Mouse (Mus musculus) midbrain, postnatal 0 days (tissue): Measurements from ENCODE around the gene Prss12. TPM values are rescaled to one million over a fixed set of nuclear protein-coding genes. Genes with fewer than 3 reads are reported as not detected.

ENCODE experiments used
- ATAC-seq: fragments of 200-750 bp; cut with Nextera tagmentation; 2 replicates; pipeline ENCODE4 v1.8.0; 2017; ENCODE audit warnings: moderate number of reproducible peaks, mild to moderate bottlenecking, moderate TSS enrichment, moderate library complexity; ENCODE audit not compliant: low FRiP score
- DNase-seq: peaks from one replicate; pipeline ENCODE4 v3.0.0-alpha.2; 2015; ENCODE audit warnings: low spot score
- H3K27ac ChIP-seq: fragments of 300-500 bp; sonication (generic); 2 replicates; pipeline ENCODE4 v1.5.1; 2014; ENCODE audit warnings: low read depth, mild to moderate bottlenecking, low read length, mixed read lengths
- H3K27me3 ChIP-seq: fragments of 300-500 bp; sonication (generic); 2 replicates; pipeline ENCODE4 v1.6.1; 2014; ENCODE audit warnings: low read length, control low read depth, mixed read lengths; ENCODE audit not compliant: insufficient read depth
- H3K36me3 ChIP-seq: fragments of 300-500 bp; sonication (generic); 2 replicates; pipeline ENCODE4 v1.6.1; 2014; ENCODE audit warnings: low read length, control low read depth, mixed read lengths; ENCODE audit not compliant: insufficient read depth
- H3K4me1 ChIP-seq: fragments of 300-500 bp; sonication (generic); 2 replicates; pipeline ENCODE4 v1.6.1; 2014; ENCODE audit warnings: mild to moderate bottlenecking, control low read depth, antibody characterized with exemption, low read length, mixed read lengths; ENCODE audit not compliant: insufficient read depth
- H3K4me2 ChIP-seq: fragments of 300-500 bp; sonication (generic); 2 replicates; pipeline ENCODE4 v1.6.1; 2014; ENCODE audit warnings: low read depth, mild to moderate bottlenecking, low read length, mixed read lengths; ENCODE audit not compliant: poor library complexity, severe bottlenecking
- H3K4me3 ChIP-seq: fragments of 300-500 bp; sonication (generic); 2 replicates; pipeline ENCODE4 v1.5.1; 2014; ENCODE audit warnings: low read depth, mild to moderate bottlenecking, low read length, moderate library complexity
- H3K9ac ChIP-seq: fragments of 300-500 bp; sonication (generic); replicated peaks from 2 replicates; pipeline ENCODE4 v1.6.1; 2014; ENCODE audit warnings: mild to moderate bottlenecking, low read length, moderate library complexity, mixed read lengths; ENCODE audit not compliant: poor library complexity, severe bottlenecking
- H3K9me3 ChIP-seq: fragments of 300-500 bp; sonication (generic); 2 replicates; pipeline ENCODE4 v1.6.1; 2016; ENCODE audit warnings: low read length, control low read depth
- CTCF ChIP-seq: IDR thresholded peaks from 2 replicates; pipeline ENCODE4 v1.5.1; 2016; ENCODE audit warnings: antibody characterized with exemption, mild to moderate bottlenecking
- WGBS: fragments of 180-500 bp; shearing (Covaris S2); extraction: QIAGEN DNeasy Blood & Tissue Kit; methylation state at CpG from one replicate; pipeline ENCODE4 v1.1.7; 2014; 5-methylcytosine and 5-hydroxymethylcytosine counted together
- polyA plus RNA-seq: library from polyadenylated mRNA; unstranded; fragments of >200 nt; fragmentation: Nextera tagmentation; extraction: Ambion mirVana; gene quantifications from 2 replicates; pipeline ENCODE4 v1.2.1, GENCODE M21; 2015
- total RNA-seq: library from RNA; depleted of rRNA; stranded (reverse); fragments of >200 nt; gene quantifications from 2 replicates; pipeline ENCODE4 v1.2.3, GENCODE M21; 2014

The Prss12 gene
- total and polyA plus RNA-seq, 2 experiments from 2014 or later = 8.2 to 13.4 TPM

DNA sequence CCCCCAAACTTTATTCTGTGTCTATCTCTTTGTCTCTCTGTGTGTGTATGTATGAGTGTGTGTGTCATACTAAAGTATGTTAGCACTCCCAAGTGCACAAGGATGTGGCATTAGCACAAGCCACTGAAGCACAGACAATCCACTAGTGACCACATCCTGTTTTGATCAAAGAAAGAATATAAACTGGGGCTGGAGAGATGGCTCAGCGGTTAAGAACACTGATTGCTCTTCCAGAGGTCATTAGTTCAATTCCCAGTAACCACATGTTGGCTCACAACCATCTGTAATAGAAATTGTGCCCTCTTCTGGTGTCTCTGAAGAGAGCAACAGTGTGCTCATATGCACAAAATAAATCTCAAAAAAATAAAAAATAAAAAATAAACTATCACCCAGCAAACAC lies 12.8 kb downstream of the Prss12 start:
- Histone ChIP-seq H3K36me3 (no peaks in the 10 kb centered on the region), H3K4me2 (no peak overlapping the region), H3K9me3 (no peaks in the 10 kb centered on the region), H3K27me3 (no peaks in the 10 kb centered on the region), H3K27ac (no peak overlapping the region), H3K9ac (no peak overlapping the region), H3K4me1 (no peaks in the 10 kb centered on the region), H3K4me3 (no peak overlapping the region)
- ATAC-seq (no peak), DNase-seq (no peak)
- WGBS = 71% methylated on average over 1 of the region's 1 CpGs
- no peak for TF ChIP-seq CTCF

DNA sequence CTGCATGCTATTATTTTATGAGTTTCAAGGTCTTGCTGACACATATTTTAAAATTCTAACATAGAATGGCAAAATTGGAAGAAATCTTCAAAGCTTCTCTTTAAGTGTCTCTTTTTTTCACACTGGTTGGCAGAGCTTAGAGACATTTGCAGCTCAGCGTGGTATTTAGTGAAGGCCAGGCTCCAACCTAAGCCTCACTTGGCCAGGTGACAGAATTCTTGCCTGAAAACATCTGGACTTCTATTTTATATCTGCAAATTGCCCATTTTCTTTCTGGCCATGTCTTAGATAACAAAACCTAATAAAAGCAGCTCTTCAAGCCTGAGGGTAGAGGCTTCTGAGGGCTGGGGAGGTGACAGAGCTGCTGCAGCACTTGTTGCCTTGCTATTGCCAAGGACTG lies 13.7 kb downstream of the Prss12 start:
- Histone ChIP-seq H3K36me3 (no peaks in the 10 kb centered on the region), H3K27ac (no peak overlapping the region), H3K27me3 (no peaks in the 10 kb centered on the region), H3K4me3 (no peak overlapping the region), H3K4me2 (no peak overlapping the region), H3K9me3 (no peaks in the 10 kb centered on the region), H3K9ac (no peak overlapping the region), H3K4me1 (no peaks in the 10 kb centered on the region)
- 58% methylated on average over 1 of the region's 1 CpGs for WGBS
- ATAC-seq = no peak
- no peak for DNase-seq
- TF ChIP-seq CTCF = no peak

DNA sequence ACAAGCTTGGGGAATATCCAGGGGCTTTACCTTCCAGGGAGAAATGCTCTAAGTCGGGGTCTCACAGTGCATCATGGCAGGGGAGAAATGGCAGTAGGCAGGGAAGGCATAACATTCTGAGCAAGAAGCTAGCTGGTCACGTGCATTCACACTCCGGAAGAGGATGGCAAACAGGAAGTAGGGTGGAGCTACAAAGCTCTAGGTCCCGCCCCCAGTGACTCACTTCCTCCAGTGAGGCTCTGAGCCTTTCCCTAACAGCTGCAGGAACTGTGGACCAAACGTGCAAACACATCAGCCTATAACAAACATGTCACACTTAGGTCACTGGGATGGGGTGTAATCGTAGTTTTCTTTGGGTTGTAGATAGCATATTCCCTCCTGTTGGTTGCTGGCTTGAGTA lies 15.6 kb downstream of the Prss12 start:
- H3K27ac ChIP-seq = no peak overlapping the region
- H3K27me3 ChIP-seq = no peaks in the 10 kb centered on the region
- DNase-seq = no peak
- no peaks in the 10 kb centered on the region for H3K4me1 ChIP-seq
- no peaks in the 10 kb centered on the region for H3K9me3 ChIP-seq
- H3K4me2 ChIP-seq = no peak overlapping the region
- ATAC-seq = no peak
- TF ChIP-seq CTCF = no peak
- no peaks in the 10 kb centered on the region for H3K36me3 ChIP-seq
- no peak overlapping the region for H3K9ac ChIP-seq
- WGBS = 91% methylated on average over 6 of the region's 6 CpGs
- no peak overlapping the region for H3K4me3 ChIP-seq

DNA sequence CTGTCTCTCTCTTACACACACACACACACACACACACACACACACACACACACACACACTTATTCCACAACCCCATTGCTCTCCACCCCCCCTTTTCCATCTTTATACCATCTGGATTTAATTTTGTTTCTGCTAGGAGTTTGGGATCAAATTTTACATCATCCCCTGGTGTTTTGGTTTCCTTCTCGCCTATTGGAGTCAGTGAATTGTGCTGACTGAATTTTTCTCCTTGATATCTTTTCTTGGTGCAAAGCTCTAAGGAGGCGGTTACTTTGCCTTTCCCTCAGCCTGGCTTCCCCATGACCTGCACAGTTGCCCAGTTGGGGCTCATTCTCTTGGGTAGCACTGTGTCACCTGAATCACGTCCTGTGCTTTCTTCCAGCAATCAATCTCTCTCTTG lies 30.1 kb downstream of the Prss12 start:
- Histone ChIP-seq H3K9ac (no peak overlapping the region), H3K36me3 (no peaks in the 10 kb centered on the region), H3K27ac (no peak overlapping the region), H3K9me3 (no peaks in the 10 kb centered on the region), H3K4me3 (no peak overlapping the region), H3K4me1 (no peaks in the 10 kb centered on the region), H3K27me3 (no peaks in the 10 kb centered on the region), H3K4me2 (no peak overlapping the region)
- whole genome bisulfite sequencing = 80% methylated on average over 3 of the region's 3 CpGs
- TF ChIP-seq CTCF = no peak
- no peak for DNase-seq
- ATAC-seq = no peak

DNA sequence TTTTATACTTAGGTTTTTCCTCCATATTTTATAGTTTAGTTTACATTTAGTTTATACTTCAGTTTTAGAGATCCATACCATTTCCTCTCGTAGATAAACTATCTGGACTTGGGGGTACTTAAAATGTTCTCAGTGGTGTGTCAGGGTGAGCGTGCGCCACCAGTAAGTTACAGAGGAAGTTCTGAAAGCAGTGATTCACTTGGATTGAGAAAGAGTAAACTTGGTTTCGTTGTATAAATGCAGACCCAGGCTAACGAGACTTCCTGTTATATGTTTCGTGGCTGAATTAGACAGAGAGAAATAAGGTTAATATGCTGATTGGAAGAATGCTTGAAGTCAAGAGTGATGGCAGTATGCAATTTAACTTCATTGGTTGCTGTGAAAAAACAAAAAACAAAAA lies 34.6 kb downstream of the Prss12 start:
- no peak for DNase-seq
- Histone ChIP-seq H3K9ac (no peak overlapping the region), H3K9me3 (no peaks in the 10 kb centered on the region), H3K4me1 (no peaks in the 10 kb centered on the region), H3K4me3 (no peak overlapping the region), H3K27ac (no peak overlapping the region), H3K4me2 (no peak overlapping the region), H3K27me3 (no peaks in the 10 kb centered on the region), H3K36me3 (no peaks in the 10 kb centered on the region)
- no peak for ATAC-seq
- no peak for TF ChIP-seq CTCF
- WGBS = 92% methylated on average over 6 of the region's 6 CpGs

DNA sequence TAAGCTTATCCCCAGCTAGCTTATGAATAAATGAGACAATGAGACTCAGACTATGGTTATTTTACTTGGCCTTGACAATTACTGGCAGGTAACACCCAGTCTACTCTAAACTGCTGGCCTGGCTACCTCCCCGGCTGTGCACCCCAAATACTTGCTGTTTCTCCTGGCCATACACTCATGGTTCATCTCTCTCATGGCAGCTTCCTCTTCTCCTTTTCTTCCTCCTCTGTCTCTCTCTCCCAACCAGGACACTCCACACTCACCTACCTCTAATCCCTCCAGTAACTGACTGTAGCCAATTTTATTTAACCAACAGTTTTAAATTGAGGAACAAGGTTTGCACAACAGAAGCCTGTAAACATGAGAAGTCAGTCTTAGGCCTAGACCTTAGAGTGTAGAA lies 45.1 kb downstream of the Prss12 start:
- no peak for TF ChIP-seq CTCF
- DNase-seq = no peak
- H3K4me1 ChIP-seq = no peaks in the 10 kb centered on the region
- H3K4me3 ChIP-seq = no peak overlapping the region
- no peaks in the 10 kb centered on the region for H3K9me3 ChIP-seq
- ATAC-seq = no peak
- no peak overlapping the region for H3K9ac ChIP-seq
- no peak overlapping the region for H3K27ac ChIP-seq
- H3K27me3 ChIP-seq = no peaks in the 10 kb centered on the region
- no peaks in the 10 kb centered on the region for H3K36me3 ChIP-seq
- no peak overlapping the region for H3K4me2 ChIP-seq
- WGBS = 100% methylated on average over 1 of the region's 1 CpGs

DNA sequence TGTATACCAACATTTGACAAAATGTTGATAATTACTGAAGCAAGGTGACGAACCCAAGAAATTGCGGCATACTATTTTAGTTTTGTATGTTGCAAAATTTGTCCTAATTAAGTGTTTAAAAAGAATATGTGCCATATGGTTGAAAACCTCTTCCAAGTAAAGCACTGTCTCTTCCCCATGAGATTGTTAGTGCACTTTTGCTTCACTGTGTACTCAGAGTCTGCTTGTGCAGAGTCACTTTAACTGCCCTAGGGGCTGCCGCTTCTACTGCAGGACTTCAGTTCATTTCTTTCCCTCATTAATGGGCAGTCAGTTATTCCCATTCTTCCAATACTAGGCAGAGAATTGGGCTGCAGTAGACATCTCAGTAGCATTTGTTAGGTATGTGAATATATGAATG lies 46.5 kb downstream of the Prss12 start:
- H3K9me3 ChIP-seq = no peaks in the 10 kb centered on the region
- H3K4me2 ChIP-seq = no peak overlapping the region
- no peaks in the 10 kb centered on the region for H3K36me3 ChIP-seq
- DNase-seq = no peak
- TF ChIP-seq CTCF = no peak
- no peak overlapping the region for H3K4me3 ChIP-seq
- no peak overlapping the region for H3K9ac ChIP-seq
- no peaks in the 10 kb centered on the region for H3K27me3 ChIP-seq
- 97% methylated on average over 3 of the region's 3 CpGs for WGBS
- no peak overlapping the region for H3K27ac ChIP-seq
- H3K4me1 ChIP-seq = no peaks in the 10 kb centered on the region
- no peak for ATAC-seq
